Mouse (Mus musculus): ENCODE measurements at regions not wholly inside any gene's neighbourhood (a gene's known extent, or its start where the extent isn't known, plus 50 kb on each side); places are given as distances from the start of the nearest gene placed in this dataset.

GRCm38 (mm10) chr2:169133855-169134254, 178.5 kb upstream of the Zfp64 start:
- DNase-seq (ENCODE audit: low spot score in 2 of 2), result no peak

- DNase-seq (ENCODE audit: low spot score in 2 of 2), result no peak
Measured at GRCm38 (mm10) chr2:169125476-169125875, 170.1 kb upstream of the Zfp64 start.

- DNase-seq (ENCODE audit: low spot score in 2 of 2), result no peak
Measured at GRCm38 (mm10) chr2:169122887-169123286, 167.5 kb upstream of the Zfp64 start.

GRCm38 (mm10) chr2:169116841-169117240, 161.5 kb upstream of the Zfp64 start:
- DNase-seq (ENCODE audit: low spot score in 2 of 2), result no peak

- no peak for DNase-seq (ENCODE audit: low spot score in 2 of 2)
Measured at GRCm38 (mm10) chr2:169109044-169109443, 153.7 kb upstream of the Zfp64 start.

GRCm38 (mm10) chr2:169108037-169108436, 152.7 kb upstream of the Zfp64 start:
- peak in 1 of 2 experiments; percentile 19 for DNase-seq (ENCODE audit: low spot score in 2 of 2)

GRCm38 (mm10) chr2:169101506-169102261, 146.3 kb upstream of the Zfp64 start:
- no peak for DNase-seq (ENCODE audit: low spot score in 2 of 2)

GRCm38 (mm10) chr2:169100516-169100915, 145.1 kb upstream of the Zfp64 start:
- no peak for DNase-seq (ENCODE audit: low spot score in 2 of 2)

GRCm38 (mm10) chr2:169099678-169100077, 144.3 kb upstream of the Zfp64 start:
- DNase-seq (ENCODE audit: low spot score in 2 of 2), result no peak

GRCm38 (mm10) chr2:169098591-169098990, 143.2 kb upstream of the Zfp64 start:
- DNase-seq (ENCODE audit: low spot score in 2 of 2), result no peak

GRCm38 (mm10) chr2:169094011-169094754, 138.8 kb upstream of the Zfp64 start:
- no peak for DNase-seq (ENCODE audit: low spot score in 2 of 2)

GRCm38 (mm10) chr2:169090256-169090655, 134.9 kb upstream of the Zfp64 start:
- DNase-seq (ENCODE audit: low spot score in 2 of 2), result no peak

- DNase-seq (ENCODE audit: low spot score in 2 of 2), result no peak
Measured at GRCm38 (mm10) chr2:169088870-169089484, 133.6 kb upstream of the Zfp64 start.

- DNase-seq (ENCODE audit: low spot score in 2 of 2), result no peak
Measured at GRCm38 (mm10) chr2:169088301-169088700, 132.9 kb upstream of the Zfp64 start.

- DNase-seq (ENCODE audit: low spot score in 2 of 2), result no peak
Measured at GRCm38 (mm10) chr2:169071267-169071666, 115.9 kb upstream of the Zfp64 start.

GRCm38 (mm10) chr2:169065166-169065698, 109.8 kb upstream of the Zfp64 start:
- DNase-seq (ENCODE audit: low spot score in 2 of 2), result no peak

- DNase-seq (ENCODE audit: low spot score in 2 of 2), result peak; percentile 51 to 83
Measured at GRCm38 (mm10) chr2:169061520-169061919, 106.1 kb upstream of the Zfp64 start.

GRCm38 (mm10) chr2:169060495-169060894, 105.1 kb upstream of the Zfp64 start:
- no peak for DNase-seq (ENCODE audit: low spot score in 2 of 2)

GRCm38 (mm10) chr2:169057831-169058230, 102.4 kb upstream of the Zfp64 start:
- no peak for DNase-seq (ENCODE audit: low spot score in 2 of 2)

- no peak for DNase-seq (ENCODE audit: low spot score in 2 of 2)
Measured at GRCm38 (mm10) chr2:169049947-169050346, 94.6 kb upstream of the Zfp64 start.

GRCm38 (mm10) chr2:169041748-169042147, 86.4 kb upstream of the Zfp64 start:
- no peak for DNase-seq (ENCODE audit: low spot score in 2 of 2)

GRCm38 (mm10) chr2:169037975-169038374, 82.6 kb upstream of the Zfp64 start:
- no peak for DNase-seq (ENCODE audit: low spot score in 2 of 2)

Measured in frontal cortex, postnatal 14 days (tissue).